Mouse (Mus musculus) ES-Bruce4 (cell line): ENCODE data around the gene Gm49339.

Experiments used
- CTCF ChIP-seq: IDR thresholded peaks from one replicate; pipeline ENCODE4 v1.8.1; 2011; ENCODE audit warnings: low read depth, low read length
- EP300 ChIP-seq: IDR thresholded peaks from 2 replicates; pipeline ENCODE4 v1.6.1; 2011; ENCODE audit warnings: low read depth, low read length; ENCODE audit not compliant: insufficient read depth
- POLR2A ChIP-seq: IDR thresholded peaks from one replicate; pipeline ENCODE4 v1.8.1; 2011; ENCODE audit warnings: low read length; ENCODE audit not compliant: insufficient read depth

- TF ChIP-seq EP300 (no peak), CTCF (no peak), POLR2A (no peak)
These were observed 45.7 kb downstream of the Gm49339 start for GRCm38 (mm10) chr10:51526090-51526489.
